Mouse (Mus musculus): ENCODE data around the gene Anapc5. TPM values are rescaled to one million over a fixed set of nuclear protein-coding genes. Genes with fewer than 3 reads are reported as not detected.

Gene Anapc5
- total RNA-seq, 1 experiment from 2014 or later = 145 TPM

GRCm38 (mm10) chr5:122774743-122775611 is 46.2 kb downstream of the Anapc5 start:
- no peak for ATAC-seq (replicated peaks; ENCODE audit: insufficient number of reproducible peaks, low FRiP score, low TSS enrichment, poor library complexity, severe bottlenecking)

GRCm38 (mm10) chr5:122773756-122774155 is 47.4 kb downstream of the Anapc5 start:
- ATAC-seq (replicated peaks; ENCODE audit: insufficient number of reproducible peaks, low FRiP score, low TSS enrichment, poor library complexity, severe bottlenecking) = no peak

GRCm38 (mm10) chr5:122771428-122771827 is 49.7 kb downstream of the Anapc5 start:
- ATAC-seq (replicated peaks; ENCODE audit: insufficient number of reproducible peaks, low FRiP score, low TSS enrichment, poor library complexity, severe bottlenecking) = no peak

GRCm38 (mm10) chr5:122770806-122771261 is 50.3 kb downstream of the Anapc5 start:
- peak; percentile 29; the same call in 1 of the 2 replicates for ATAC-seq (replicated peaks; ENCODE audit: insufficient number of reproducible peaks, low FRiP score, low TSS enrichment, poor library complexity, severe bottlenecking)

GRCm38 (mm10) chr5:122770304-122770703 is 50.8 kb downstream of the Anapc5 start:
- no peak for ATAC-seq (replicated peaks; ENCODE audit: insufficient number of reproducible peaks, low FRiP score, low TSS enrichment, poor library complexity, severe bottlenecking)

- peak; percentile 76 for ATAC-seq (replicated peaks; ENCODE audit: insufficient number of reproducible peaks, low FRiP score, low TSS enrichment, poor library complexity, severe bottlenecking)
These were observed 52.0 kb downstream of the Anapc5 start for GRCm38 (mm10) chr5:122769101-122769568.

GRCm38 (mm10) chr5:122767283-122767682 is 53.9 kb downstream of the Anapc5 start:
- no peak for ATAC-seq (replicated peaks; ENCODE audit: insufficient number of reproducible peaks, low FRiP score, low TSS enrichment, poor library complexity, severe bottlenecking)

GRCm38 (mm10) chr5:122764032-122764464 is 57.1 kb downstream of the Anapc5 start:
- ATAC-seq (replicated peaks; ENCODE audit: insufficient number of reproducible peaks, low FRiP score, low TSS enrichment, poor library complexity, severe bottlenecking) = no peak

GRCm38 (mm10) chr5:122763271-122764031 is 57.7 kb downstream of the Anapc5 start:
- ATAC-seq (replicated peaks; ENCODE audit: insufficient number of reproducible peaks, low FRiP score, low TSS enrichment, poor library complexity, severe bottlenecking) = no peak

- ATAC-seq (replicated peaks; ENCODE audit: insufficient number of reproducible peaks, low FRiP score, low TSS enrichment, poor library complexity, severe bottlenecking) = no peak
These were observed 64.5 kb downstream of the Anapc5 start for GRCm38 (mm10) chr5:122756680-122757079.

- ATAC-seq (replicated peaks; ENCODE audit: insufficient number of reproducible peaks, low FRiP score, low TSS enrichment, poor library complexity, severe bottlenecking) = no peak
These were observed 65.0 kb downstream of the Anapc5 start for GRCm38 (mm10) chr5:122756144-122756543.

GRCm38 (mm10) chr5:122755620-122756019 is 65.5 kb downstream of the Anapc5 start:
- no peak for ATAC-seq (replicated peaks; ENCODE audit: insufficient number of reproducible peaks, low FRiP score, low TSS enrichment, poor library complexity, severe bottlenecking)

- no peak for ATAC-seq (replicated peaks; ENCODE audit: insufficient number of reproducible peaks, low FRiP score, low TSS enrichment, poor library complexity, severe bottlenecking)
These were observed 66.7 kb downstream of the Anapc5 start for GRCm38 (mm10) chr5:122754477-122754876.

GRCm38 (mm10) chr5:122747950-122748349 is 73.2 kb downstream of the Anapc5 start:
- ATAC-seq (replicated peaks; ENCODE audit: insufficient number of reproducible peaks, low FRiP score, low TSS enrichment, poor library complexity, severe bottlenecking) = no peak

GRCm38 (mm10) chr5:122743880-122744422 is 77.2 kb downstream of the Anapc5 start:
- ATAC-seq (replicated peaks; ENCODE audit: insufficient number of reproducible peaks, low FRiP score, low TSS enrichment, poor library complexity, severe bottlenecking) = no peak

Other genes starting within 250 kb of the Anapc5 start
- gene Ift81, start 206.8 kb downstream of the Anapc5 start, total RNA-seq (2017) = 0.32 to 3.9 TPM (median 2.5 TPM) in 3 replicates
- 23.3 to 42.5 TPM (median 24.3 TPM) in 3 replicates for gene P2rx7, start 177.4 kb downstream of the Anapc5 start, total RNA-seq (2017)
- gene P2rx4, start 113.8 kb downstream of the Anapc5 start, total RNA-seq (2017) = 16.5 to 37.1 TPM (median 26.3 TPM) in 3 replicates
- 63.5 to 74.7 TPM (median 70.1 TPM) in 3 replicates for gene Camkk2, start 41.9 kb downstream of the Anapc5 start, total RNA-seq (2017)
- gene Rnf34, start 28.7 kb upstream of the Anapc5 start, total RNA-seq (2017) = 23.9 to 25.5 TPM (median 24.1 TPM) in 3 replicates
- 24.1 to 26.8 TPM (median 25.5 TPM) in 3 replicates for gene Kdm2b, start 168.5 kb upstream of the Anapc5 start, total RNA-seq (2017)
- 14.6 to 21.8 TPM (median 17.2 TPM) in 3 replicates for gene Orai1, start 193.7 kb upstream of the Anapc5 start, total RNA-seq (2017)
- not detected in 3 replicates for gene Morn3, start 225.7 kb upstream of the Anapc5 start, total RNA-seq (2017)
- 0.67 to 3.5 TPM (median 2.0 TPM) in 3 replicates for gene Tmem120b, start 247.1 kb upstream of the Anapc5 start, total RNA-seq (2017)